Mouse (Mus musculus): ENCODE measurements around the gene Abca4. TPM values are rescaled to one million over a fixed set of nuclear protein-coding genes. Genes with fewer than 3 reads are reported as not detected.

Abca4 gene
- polyA plus RNA-seq, 1 experiment from 2014 or later = 2.0 TPM

- 21% methylated on average over 17 of the region's 17 CpGs for WGBS
- no peaks in the 10 kb centered on the region for H3K27me3 ChIP-seq (ENCODE audit: control insufficient read depth, insufficient read depth, low read length)
- DNase-seq (ENCODE audit: low spot score) = no peak
- H3K9ac ChIP-seq (ENCODE audit: low read length) = no peak overlapping the region
- ATAC-seq (ENCODE audit: insufficient number of reproducible peaks, low FRiP score, low TSS enrichment, low read depth) = no peak
- H3K4me3 ChIP-seq (ENCODE audit: low read depth, low read length) = no peak overlapping the region
- no peak overlapping the region for H3K4me2 ChIP-seq (ENCODE audit: low read depth, severe bottlenecking)
- no peaks in the 10 kb centered on the region for H3K4me1 ChIP-seq (ENCODE audit: control insufficient read depth, insufficient read depth, low read length)
- no peaks in the 10 kb centered on the region for H3K9me3 ChIP-seq (ENCODE audit: control insufficient read depth, low read length)
- H3K27ac ChIP-seq (replicated peaks; ENCODE audit: low read depth, low read length) = no peak overlapping the region
- no peaks in the 10 kb centered on the region for H3K36me3 ChIP-seq (ENCODE audit: control insufficient read depth, insufficient read depth, low read length)
These were observed 84.8 kb downstream of the Abca4 start for GRCm38 (mm10) chr3:122128999-122129493.

GRCm38 (mm10) chr3:122130771-122131170 lies 86.5 kb downstream of the Abca4 start:
- H3K9me3 ChIP-seq (ENCODE audit: control insufficient read depth, low read length) = no peaks in the 10 kb centered on the region
- H3K4me1 ChIP-seq (ENCODE audit: control insufficient read depth, insufficient read depth, low read length) = no peaks in the 10 kb centered on the region
- H3K4me2 ChIP-seq (ENCODE audit: low read depth, severe bottlenecking) = no peak overlapping the region
- no peaks in the 10 kb centered on the region for H3K36me3 ChIP-seq (ENCODE audit: control insufficient read depth, insufficient read depth, low read length)
- DNase-seq (ENCODE audit: low spot score) (no peak), ATAC-seq (ENCODE audit: insufficient number of reproducible peaks, low FRiP score, low TSS enrichment, low read depth) (no peak)
- 48% methylated on average over 4 of the region's 4 CpGs for WGBS
- no peaks in the 10 kb centered on the region for H3K27me3 ChIP-seq (ENCODE audit: control insufficient read depth, insufficient read depth, low read length)
- no peak overlapping the region for H3K27ac ChIP-seq (replicated peaks; ENCODE audit: low read depth, low read length)
- no peak overlapping the region for H3K9ac ChIP-seq (ENCODE audit: low read length)
- H3K4me3 ChIP-seq (ENCODE audit: low read depth, low read length) = no peak overlapping the region

GRCm38 (mm10) chr3:122131633-122132032 lies 87.4 kb downstream of the Abca4 start:
- no peak overlapping the region for H3K9ac ChIP-seq (ENCODE audit: low read length)
- H3K4me2 ChIP-seq (ENCODE audit: low read depth, severe bottlenecking) = no peak overlapping the region
- no peaks in the 10 kb centered on the region for H3K27me3 ChIP-seq (ENCODE audit: control insufficient read depth, insufficient read depth, low read length)
- H3K27ac ChIP-seq (replicated peaks; ENCODE audit: low read depth, low read length) = no peak overlapping the region
- no peak overlapping the region for H3K4me3 ChIP-seq (ENCODE audit: low read depth, low read length)
- no peak for DNase-seq (ENCODE audit: low spot score)
- 49% methylated on average over 3 of the region's 3 CpGs for WGBS
- no peaks in the 10 kb centered on the region for H3K36me3 ChIP-seq (ENCODE audit: control insufficient read depth, insufficient read depth, low read length)
- H3K9me3 ChIP-seq (ENCODE audit: control insufficient read depth, low read length) = no peaks in the 10 kb centered on the region
- ATAC-seq (ENCODE audit: insufficient number of reproducible peaks, low FRiP score, low TSS enrichment, low read depth) = no peak
- H3K4me1 ChIP-seq (ENCODE audit: control insufficient read depth, insufficient read depth, low read length) = no peaks in the 10 kb centered on the region

- 24% methylated on average over 5 of the region's 5 CpGs for WGBS
These were observed 89.0 kb downstream of the Abca4 start for GRCm38 (mm10) chr3:122133255-122133654.

GRCm38 (mm10) chr3:122133840-122134239 lies 89.6 kb downstream of the Abca4 start:
- ATAC-seq (ENCODE audit: insufficient number of reproducible peaks, low FRiP score, low TSS enrichment, low read depth) (no peak), DNase-seq (ENCODE audit: low spot score) (no peak)
- Histone ChIP-seq H3K9me3 (ENCODE audit: control insufficient read depth, low read length) (no peaks in the 10 kb centered on the region), H3K4me2 (ENCODE audit: low read depth, severe bottlenecking) (no peak overlapping the region), H3K9ac (ENCODE audit: low read length) (no peak overlapping the region), H3K36me3 (ENCODE audit: control insufficient read depth, insufficient read depth, low read length) (no peaks in the 10 kb centered on the region), H3K4me1 (ENCODE audit: control insufficient read depth, insufficient read depth, low read length) (no peaks in the 10 kb centered on the region), H3K27me3 (ENCODE audit: control insufficient read depth, insufficient read depth, low read length) (no peaks in the 10 kb centered on the region), H3K27ac (replicated peaks; ENCODE audit: low read depth, low read length) (no peak overlapping the region), H3K4me3 (ENCODE audit: low read depth, low read length) (no peak overlapping the region)
- WGBS = 39% methylated on average over 6 of the region's 6 CpGs

More at GRCm38 (mm10) chr3:122133255-122133654, 89.0 kb downstream of the Abca4 start:
- H3K4me3 ChIP-seq (ENCODE audit: low read depth, low read length) = no peak overlapping the region
- no peaks in the 10 kb centered on the region for H3K9me3 ChIP-seq (ENCODE audit: control insufficient read depth, low read length)
- no peak overlapping the region for H3K27ac ChIP-seq (replicated peaks; ENCODE audit: low read depth, low read length)
- no peaks in the 10 kb centered on the region for H3K27me3 ChIP-seq (ENCODE audit: control insufficient read depth, insufficient read depth, low read length)
- H3K4me1 ChIP-seq (ENCODE audit: control insufficient read depth, insufficient read depth, low read length) = no peaks in the 10 kb centered on the region
- no peak overlapping the region for H3K9ac ChIP-seq (ENCODE audit: low read length)
- no peaks in the 10 kb centered on the region for H3K36me3 ChIP-seq (ENCODE audit: control insufficient read depth, insufficient read depth, low read length)
- DNase-seq (ENCODE audit: low spot score) (no peak), ATAC-seq (ENCODE audit: insufficient number of reproducible peaks, low FRiP score, low TSS enrichment, low read depth) (no peak)
- no peak overlapping the region for H3K4me2 ChIP-seq (ENCODE audit: low read depth, severe bottlenecking)

GRCm38 (mm10) chr3:122140589-122141400 lies 96.6 kb downstream of the Abca4 start:
- Histone ChIP-seq H3K4me3 (ENCODE audit: low read depth, low read length) (no peak overlapping the region), H3K4me1 (ENCODE audit: control insufficient read depth, insufficient read depth, low read length) (no peaks in the 10 kb centered on the region), H3K36me3 (ENCODE audit: control insufficient read depth, insufficient read depth, low read length) (no peaks in the 10 kb centered on the region), H3K9ac (ENCODE audit: low read length) (no peak overlapping the region), H3K27me3 (ENCODE audit: control insufficient read depth, insufficient read depth, low read length) (no peaks in the 10 kb centered on the region), H3K4me2 (ENCODE audit: low read depth, severe bottlenecking) (no peak overlapping the region), H3K27ac (replicated peaks; ENCODE audit: low read depth, low read length) (no peak overlapping the region), H3K9me3 (ENCODE audit: control insufficient read depth, low read length) (no peaks in the 10 kb centered on the region)
- ATAC-seq (ENCODE audit: insufficient number of reproducible peaks, low FRiP score, low TSS enrichment, low read depth) = no peak
- WGBS = 71% methylated on average over 18 of the region's 18 CpGs
- DNase-seq (ENCODE audit: low spot score) = peak; percentile 74

- Histone ChIP-seq H3K4me3 (ENCODE audit: low read depth, low read length) (no peak overlapping the region), H3K9me3 (ENCODE audit: control insufficient read depth, low read length) (no peaks in the 10 kb centered on the region), H3K9ac (ENCODE audit: low read length) (no peak overlapping the region), H3K4me2 (ENCODE audit: low read depth, severe bottlenecking) (no peak overlapping the region), H3K27ac (replicated peaks; ENCODE audit: low read depth, low read length) (no peak overlapping the region), H3K4me1 (ENCODE audit: control insufficient read depth, insufficient read depth, low read length) (no peaks in the 10 kb centered on the region), H3K27me3 (ENCODE audit: control insufficient read depth, insufficient read depth, low read length) (no peaks in the 10 kb centered on the region), H3K36me3 (ENCODE audit: control insufficient read depth, insufficient read depth, low read length) (no peaks in the 10 kb centered on the region)
- ATAC-seq (ENCODE audit: insufficient number of reproducible peaks, low FRiP score, low TSS enrichment, low read depth) (no peak), DNase-seq (ENCODE audit: low spot score) (no peak)
- 69% methylated on average over 9 of the region's 9 CpGs for WGBS
These were observed 98.1 kb downstream of the Abca4 start for GRCm38 (mm10) chr3:122142256-122142922.

- H3K9me3 ChIP-seq (ENCODE audit: control insufficient read depth, low read length) = no peaks in the 10 kb centered on the region
- H3K4me3 ChIP-seq (ENCODE audit: low read depth, low read length) = no peak overlapping the region
- H3K4me2 ChIP-seq (ENCODE audit: low read depth, severe bottlenecking) = no peak overlapping the region
- DNase-seq (ENCODE audit: low spot score) (no peak), ATAC-seq (ENCODE audit: insufficient number of reproducible peaks, low FRiP score, low TSS enrichment, low read depth) (no peak)
- no peaks in the 10 kb centered on the region for H3K27me3 ChIP-seq (ENCODE audit: control insufficient read depth, insufficient read depth, low read length)
- H3K4me1 ChIP-seq (ENCODE audit: control insufficient read depth, insufficient read depth, low read length) = 0 out of 2 replicates have a peak, but pooled peaks cover 2% of the 10 kb centered on the region
- no peaks in the 10 kb centered on the region for H3K36me3 ChIP-seq (ENCODE audit: control insufficient read depth, insufficient read depth, low read length)
- 82% methylated on average over 3 of the region's 3 CpGs for WGBS
- H3K9ac ChIP-seq (ENCODE audit: low read length) = no peak overlapping the region
- H3K27ac ChIP-seq (replicated peaks; ENCODE audit: low read depth, low read length) = no peak overlapping the region
These were observed 99.2 kb downstream of the Abca4 start for GRCm38 (mm10) chr3:122143432-122143831.
